Mouse (Mus musculus): Measurements from ENCODE around the gene Rala. TPM values are rescaled to one million over a fixed set of nuclear protein-coding genes. Genes with fewer than 3 reads are reported as not detected.
"Not testable (repeated sequence)": the region's sequence is repeated elsewhere in the genome, so short reads cannot be mapped to it uniquely, and the experiment has no call there.

The Rala gene
- polyA plus RNA-seq, 1 experiment from 2014 or later = 141 TPM

- H3K36me3 ChIP-seq = no peaks in the 10 kb centered on the region
- no peak for ATAC-seq (ENCODE audit: low FRiP score, low read depth)
Observed at GRCm38 (mm10) chr13:17954282-17954681, 10.2 kb upstream of the Rala start.

GRCm38 (mm10) chr13:17950581-17950980 lies 6.5 kb upstream of the Rala start:
- not testable (repeated sequence) for H3K9ac ChIP-seq (replicated peaks); H3K4me3 ChIP-seq; H3K4me1 ChIP-seq; H3K27me3 ChIP-seq; H3K9me3 ChIP-seq; H3K36me3 ChIP-seq; ATAC-seq (ENCODE audit: low FRiP score, low read depth); H3K27ac ChIP-seq (replicated peaks); H3K4me2 ChIP-seq (replicated peaks)
- WGBS = 90% methylated on average over 8 of the region's 8 CpGs

More at GRCm38 (mm10) chr13:17954282-17954681, 10.2 kb upstream of the Rala start:
- Histone ChIP-seq H3K4me1 (no peaks in the 10 kb centered on the region), H3K27me3 (no peaks in the 10 kb centered on the region), H3K4me3 (no peak overlapping the region), H3K9ac (replicated peaks) (no peak overlapping the region), H3K4me2 (replicated peaks) (no peak overlapping the region), H3K9me3 (no peaks in the 10 kb centered on the region), H3K27ac (replicated peaks) (no peak overlapping the region)
- WGBS = 49% methylated on average over 1 of the region's 1 CpGs

DNA sequence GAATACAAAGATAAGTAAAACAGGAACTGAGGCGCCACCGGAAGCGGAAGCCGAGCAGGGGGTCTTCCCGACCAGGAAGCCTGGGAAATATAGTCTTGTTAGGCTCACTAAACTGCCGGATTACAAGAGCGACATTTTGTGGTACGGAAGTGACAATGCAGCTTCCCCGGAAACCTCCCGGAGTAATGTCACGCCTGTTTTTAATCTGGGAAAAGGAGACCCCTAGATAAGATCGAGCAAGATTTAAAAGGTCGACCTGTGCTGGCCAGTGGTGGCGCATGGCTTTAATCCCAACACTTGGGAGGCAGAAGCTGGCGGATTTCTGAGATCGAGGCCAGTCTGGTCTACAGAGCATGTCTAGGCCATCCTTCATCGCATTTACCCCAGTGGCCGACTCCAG lies 5.5 kb upstream of the Rala start:
- H3K27me3 ChIP-seq = 0 out of 2 replicates have a peak, but pooled peaks cover 3% of the 10 kb centered on the region
- ATAC-seq (ENCODE audit: low FRiP score, low read depth) = no peak

DNA sequence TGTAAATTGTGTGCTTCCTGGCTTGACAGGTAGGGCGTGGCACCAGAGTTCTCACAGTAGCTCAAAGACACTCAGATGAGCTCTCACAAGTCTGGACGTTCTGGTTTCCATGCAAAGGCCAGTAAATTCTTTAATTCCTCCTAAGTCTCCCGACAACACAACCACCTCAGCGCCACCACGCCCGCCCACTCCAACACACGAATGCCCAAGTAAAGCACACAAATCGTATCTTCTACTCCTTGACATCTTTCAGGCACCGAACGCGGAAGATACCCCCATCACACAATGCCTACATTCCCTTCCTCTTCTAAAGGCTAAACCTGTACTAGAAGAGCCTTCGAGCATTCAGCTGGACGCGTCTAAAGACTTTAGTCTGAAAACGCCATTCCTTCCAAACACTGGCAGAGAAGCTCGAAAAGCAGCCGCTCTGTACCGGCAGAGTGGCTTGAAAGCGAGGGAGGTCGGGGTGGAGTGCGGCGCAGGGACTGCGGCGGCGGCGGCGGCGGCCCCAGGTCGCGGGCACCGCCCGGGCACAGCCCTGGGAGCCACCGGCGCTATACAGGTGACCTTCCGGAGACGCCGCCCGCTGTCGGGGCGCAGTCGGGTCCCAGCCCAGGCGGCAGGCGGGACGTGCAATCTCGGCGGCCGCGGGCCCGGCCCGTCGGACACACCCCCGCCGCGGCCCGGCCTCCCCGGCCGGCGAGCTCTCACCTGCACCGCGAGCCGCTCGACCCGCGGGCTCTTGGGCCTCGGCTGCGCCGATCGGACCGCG lies 547 bp downstream of the Rala start:
- WGBS = under 1% methylated on average over 50 of the region's 70 CpGs
- Histone ChIP-seq H3K4me2 (replicated peaks) (peak overlapping the region; percentile 77), H3K9ac (replicated peaks) (peak overlapping the region; percentile 98), H3K9me3 (no peaks in the 10 kb centered on the region), H3K36me3 (0 out of 2 replicates have a peak, but pooled peaks cover 5% of the 10 kb centered on the region), H3K27me3 (0 out of 2 replicates have a peak, but pooled peaks cover 3% of the 10 kb centered on the region), H3K27ac (replicated peaks) (peak overlapping the region; percentile 96), H3K4me3 (peak overlapping the region; percentile 98), H3K4me1 (peaks cover 15% of the 10 kb centered on the region)
- ATAC-seq (ENCODE audit: low FRiP score, low read depth) = peak; percentile 82

More for the DNA sequence above, 5.5 kb upstream of the Rala start:
- Histone ChIP-seq H3K36me3 (no peaks in the 10 kb centered on the region), H3K9ac (replicated peaks) (no peak overlapping the region), H3K4me1 (0 out of 2 replicates have a peak, but pooled peaks cover 3% of the 10 kb centered on the region), H3K4me3 (no peak overlapping the region), H3K9me3 (no peaks in the 10 kb centered on the region), H3K4me2 (replicated peaks) (no peak overlapping the region), H3K27ac (replicated peaks) (no peak overlapping the region)
- 81% methylated on average over 18 of the region's 18 CpGs for WGBS

DNA sequence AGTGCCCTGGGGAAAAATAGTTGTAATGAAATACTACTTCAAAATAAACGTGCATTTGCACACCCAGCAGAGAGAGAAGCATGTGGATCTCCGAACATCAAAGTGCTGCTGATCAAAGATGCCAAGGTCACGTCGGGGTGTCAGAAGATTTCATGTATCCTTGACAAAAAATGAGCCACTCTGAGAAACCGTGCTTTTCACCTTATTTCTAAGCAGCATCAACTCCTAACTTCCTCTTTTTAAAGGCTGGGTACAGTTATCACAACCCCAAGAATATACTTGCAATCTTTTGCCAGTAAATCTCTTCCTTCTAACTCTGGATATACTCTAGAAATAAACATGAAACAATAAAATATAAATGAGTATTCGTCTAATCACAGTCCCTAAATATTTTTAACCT lies 1.7 kb downstream of the Rala start:
- H3K4me2 ChIP-seq (replicated peaks) = peak overlapping the region; percentile 77; the same call in 1 of the 2 replicates
- 0 out of 2 replicates have a peak, but pooled peaks cover 5% of the 10 kb centered on the region for H3K36me3 ChIP-seq
- H3K27ac ChIP-seq (replicated peaks) = no peak overlapping the region
- no peak for ATAC-seq (ENCODE audit: low FRiP score, low read depth)
- H3K9me3 ChIP-seq = no peaks in the 10 kb centered on the region
- WGBS = 76% methylated on average over 6 of the region's 6 CpGs
- H3K4me3 ChIP-seq = no peak overlapping the region
- H3K9ac ChIP-seq (replicated peaks) = no peak overlapping the region
- H3K4me1 ChIP-seq = peaks cover 15% of the 10 kb centered on the region
- H3K27me3 ChIP-seq = 0 out of 2 replicates have a peak, but pooled peaks cover 3% of the 10 kb centered on the region

DNA sequence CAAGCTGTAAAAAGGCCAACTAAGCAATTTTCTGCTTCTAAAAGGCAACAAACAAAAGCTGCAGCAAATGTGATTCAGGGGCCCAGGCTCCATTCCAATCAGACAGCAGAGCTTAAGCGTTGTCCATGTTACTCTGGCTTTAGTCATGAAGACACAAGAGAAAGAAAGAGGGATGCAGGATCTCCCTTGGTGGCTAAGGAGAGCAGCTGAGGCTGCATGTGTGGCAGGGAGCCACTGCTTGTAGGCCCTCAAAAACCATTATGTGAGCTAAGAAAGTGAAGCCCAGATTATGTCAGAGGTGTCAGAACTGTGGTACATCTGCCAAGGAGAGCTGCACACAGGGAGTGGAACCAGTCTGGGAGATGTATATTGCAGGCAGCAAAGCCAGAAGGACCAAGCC lies 36.7 kb downstream of the Rala start:
- no peak overlapping the region for H3K27ac ChIP-seq (replicated peaks)
- 0 out of 2 replicates have a peak, but pooled peaks cover 2% of the 10 kb centered on the region for H3K9me3 ChIP-seq
- H3K4me3 ChIP-seq = no peak overlapping the region
- ATAC-seq (ENCODE audit: low FRiP score, low read depth) = no peak
- H3K9ac ChIP-seq (replicated peaks) = no peak overlapping the region
- no peaks in the 10 kb centered on the region for H3K27me3 ChIP-seq
- no peaks in the 10 kb centered on the region for H3K36me3 ChIP-seq
- peaks cover 2% of the 10 kb centered on the region; the same call in 1 of the 2 replicates for H3K4me1 ChIP-seq
- WGBS = 77% methylated on average over 1 of the region's 1 CpGs
- no peak overlapping the region for H3K4me2 ChIP-seq (replicated peaks)

- no peaks in the 10 kb centered on the region for H3K4me1 ChIP-seq
- no peak overlapping the region for H3K27ac ChIP-seq (replicated peaks)
- no peak overlapping the region for H3K9ac ChIP-seq (replicated peaks)
- no peak for ATAC-seq (ENCODE audit: low FRiP score, low read depth)
- H3K36me3 ChIP-seq = no peaks in the 10 kb centered on the region
- no peak overlapping the region for H3K4me2 ChIP-seq (replicated peaks)
- no peaks in the 10 kb centered on the region for H3K9me3 ChIP-seq
- no peaks in the 10 kb centered on the region for H3K27me3 ChIP-seq
- 99% methylated on average over 4 of the region's 4 CpGs for WGBS
- H3K4me3 ChIP-seq = no peak overlapping the region
Observed at GRCm38 (mm10) chr13:17901474-17901873, 42.6 kb downstream of the Rala start.

- Histone ChIP-seq H3K4me3 (no peak overlapping the region), H3K27me3 (no peaks in the 10 kb centered on the region), H3K9ac (replicated peaks) (no peak overlapping the region), H3K4me1 (no peaks in the 10 kb centered on the region), H3K4me2 (replicated peaks) (no peak overlapping the region), H3K36me3 (peaks cover 8% of the 10 kb centered on the region), H3K27ac (replicated peaks) (no peak overlapping the region), H3K9me3 (no peaks in the 10 kb centered on the region)
- 89% methylated on average over 5 of the region's 5 CpGs for WGBS
- no peak for ATAC-seq (ENCODE audit: low FRiP score, low read depth)
Observed at GRCm38 (mm10) chr13:17900641-17901040, 43.4 kb downstream of the Rala start.

GRCm38 (mm10) chr13:17897040-17897439 lies 47.0 kb downstream of the Rala start:
- H3K4me2 ChIP-seq (replicated peaks) = no peak overlapping the region
- H3K36me3 ChIP-seq = peaks cover 29% of the 10 kb centered on the region
- H3K4me1 ChIP-seq = no peaks in the 10 kb centered on the region
- no peak overlapping the region for H3K9ac ChIP-seq (replicated peaks)
- no peak for ATAC-seq (ENCODE audit: low FRiP score, low read depth)
- no peak overlapping the region for H3K27ac ChIP-seq (replicated peaks)
- no peak overlapping the region for H3K4me3 ChIP-seq
- WGBS = 76% methylated on average over 1 of the region's 1 CpGs
- no peaks in the 10 kb centered on the region for H3K9me3 ChIP-seq
- H3K27me3 ChIP-seq = no peaks in the 10 kb centered on the region

GRCm38 (mm10) chr13:17891545-17891944 lies 52.5 kb downstream of the Rala start:
- Histone ChIP-seq H3K4me2 (replicated peaks) (no peak overlapping the region), H3K36me3 (peaks cover 68% of the 10 kb centered on the region), H3K9me3 (no peaks in the 10 kb centered on the region), H3K4me1 (no peaks in the 10 kb centered on the region), H3K4me3 (no peak overlapping the region), H3K27me3 (no peaks in the 10 kb centered on the region), H3K9ac (replicated peaks) (no peak overlapping the region), H3K27ac (replicated peaks) (no peak overlapping the region)
- ATAC-seq (ENCODE audit: low FRiP score, low read depth) = no peak
- WGBS = 94% methylated on average over 6 of the region's 6 CpGs

DNA sequence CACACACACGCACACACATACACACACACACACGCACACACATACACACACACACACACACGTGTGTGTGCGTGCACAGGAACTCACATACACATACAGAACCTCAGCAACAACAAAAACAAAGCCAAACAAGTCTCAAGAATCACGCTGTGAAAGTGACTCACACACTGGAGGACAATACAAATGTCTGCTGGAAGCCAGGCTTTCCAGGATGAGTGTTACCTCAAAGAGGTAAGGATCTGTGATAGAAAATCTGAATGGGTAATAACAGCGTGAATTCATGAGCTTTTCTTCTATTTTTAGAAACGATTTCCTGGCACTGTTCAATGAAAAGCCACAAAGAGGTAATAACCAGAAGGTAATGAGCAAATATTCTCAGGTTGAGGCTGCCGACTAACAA lies 59.8 kb downstream of the Rala start:
- Histone ChIP-seq H3K36me3 (peaks cover 39% of the 10 kb centered on the region), H3K9me3 (no peaks in the 10 kb centered on the region), H3K4me2 (replicated peaks) (no peak overlapping the region), H3K9ac (replicated peaks) (no peak overlapping the region), H3K27me3 (no peaks in the 10 kb centered on the region), H3K27ac (replicated peaks) (no peak overlapping the region), H3K4me3 (no peak overlapping the region), H3K4me1 (no peaks in the 10 kb centered on the region)
- ATAC-seq (ENCODE audit: low FRiP score, low read depth) = no peak
- WGBS = 88% methylated on average over 8 of the region's 8 CpGs

DNA sequence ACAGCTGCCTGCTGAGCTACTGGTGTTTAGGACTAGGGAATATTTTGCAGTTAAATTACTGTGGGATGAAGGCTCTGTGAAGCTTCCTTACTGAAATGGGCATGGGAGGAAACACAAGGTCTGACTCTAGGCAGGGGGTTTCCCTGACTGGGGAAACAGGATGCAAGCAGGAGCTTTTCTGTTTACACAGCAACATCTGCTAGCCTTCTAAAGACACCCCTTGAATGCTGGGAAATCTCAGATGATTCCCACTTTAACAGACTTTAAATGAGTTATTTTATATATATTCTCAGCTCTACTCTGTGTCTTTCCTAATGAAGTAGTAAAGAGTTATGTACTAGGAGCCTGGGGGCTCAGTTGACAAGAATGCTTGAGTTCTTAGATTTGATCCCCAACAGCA lies 65.0 kb downstream of the Rala start:
- Histone ChIP-seq H3K4me3 (no peak overlapping the region), H3K4me2 (replicated peaks) (no peak overlapping the region), H3K9me3 (peaks cover 4% of the 10 kb centered on the region; the same call in 1 of the 2 replicates), H3K27ac (replicated peaks) (no peak overlapping the region), H3K9ac (replicated peaks) (no peak overlapping the region), H3K36me3 (peaks cover 19% of the 10 kb centered on the region), H3K4me1 (no peaks in the 10 kb centered on the region), H3K27me3 (no peaks in the 10 kb centered on the region)
- no peak for ATAC-seq (ENCODE audit: low FRiP score, low read depth)

All from midbrain, embryonic 12.5 days (tissue).